Mouse (Mus musculus): ENCODE data around the gene Tmem186.

DNA sequence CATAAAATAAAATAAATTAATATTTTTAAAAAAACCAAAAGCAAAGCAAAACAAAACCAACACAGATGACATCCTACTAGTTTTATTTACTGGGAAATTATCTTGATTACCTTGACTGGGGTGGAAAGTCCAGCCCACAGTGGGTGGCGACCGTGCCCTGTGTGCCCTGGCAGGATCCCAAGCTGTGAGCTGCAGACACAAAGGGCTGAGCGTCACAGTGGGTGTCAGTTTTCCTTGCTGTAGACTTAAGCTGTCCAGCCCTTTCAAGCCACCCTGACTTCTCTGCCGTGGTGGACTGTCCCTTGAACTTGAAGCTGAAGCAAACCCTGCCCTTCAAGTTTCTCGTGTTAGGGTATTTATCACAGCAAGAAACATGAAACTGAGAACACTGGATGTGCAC, 40.5 kb upstream of the Tmem186 start:
- TF ChIP-seq CTCF (IDR thresholded peaks at IDR 0.05; ENCODE audit: low read depth) (no peak), EP300 (IDR thresholded peaks at IDR 0.05; ENCODE audit: low read depth) (no peak)

All from liver, postnatal 0 days (tissue).